Mouse (Mus musculus): ENCODE measurements around the gene Galntl6.

DNA sequence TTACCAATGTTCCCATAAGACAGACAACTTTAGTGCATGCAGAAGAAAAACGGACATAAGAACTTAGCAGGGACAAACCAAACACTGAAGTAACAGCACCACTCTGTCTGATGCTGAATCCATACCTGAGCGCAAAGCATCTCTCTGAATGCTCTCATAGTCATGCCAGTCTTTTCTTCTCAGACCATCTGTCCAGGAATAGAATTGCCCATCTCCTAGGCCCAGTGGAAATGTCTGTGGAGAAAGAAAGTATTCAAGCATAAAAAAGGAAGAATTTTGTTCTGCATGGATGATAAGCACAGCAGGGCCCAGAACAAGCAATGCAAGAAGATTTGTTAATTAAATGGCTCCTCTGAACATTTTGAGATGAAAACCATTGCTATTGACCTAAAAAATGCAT lies 376.7 kb downstream of the Galntl6 start:
- no peak for TF ChIP-seq CTCF (IDR thresholded peaks at IDR 0.05; ENCODE audit: extremely low read depth, insufficient read depth, low read length)
- no peak for TF ChIP-seq POLR2A (IDR thresholded peaks at IDR 0.05; ENCODE audit: extremely low read depth, insufficient read depth, low read length)
